Mouse (Mus musculus): ENCODE results near the gene Atp6v1d.

DNA sequence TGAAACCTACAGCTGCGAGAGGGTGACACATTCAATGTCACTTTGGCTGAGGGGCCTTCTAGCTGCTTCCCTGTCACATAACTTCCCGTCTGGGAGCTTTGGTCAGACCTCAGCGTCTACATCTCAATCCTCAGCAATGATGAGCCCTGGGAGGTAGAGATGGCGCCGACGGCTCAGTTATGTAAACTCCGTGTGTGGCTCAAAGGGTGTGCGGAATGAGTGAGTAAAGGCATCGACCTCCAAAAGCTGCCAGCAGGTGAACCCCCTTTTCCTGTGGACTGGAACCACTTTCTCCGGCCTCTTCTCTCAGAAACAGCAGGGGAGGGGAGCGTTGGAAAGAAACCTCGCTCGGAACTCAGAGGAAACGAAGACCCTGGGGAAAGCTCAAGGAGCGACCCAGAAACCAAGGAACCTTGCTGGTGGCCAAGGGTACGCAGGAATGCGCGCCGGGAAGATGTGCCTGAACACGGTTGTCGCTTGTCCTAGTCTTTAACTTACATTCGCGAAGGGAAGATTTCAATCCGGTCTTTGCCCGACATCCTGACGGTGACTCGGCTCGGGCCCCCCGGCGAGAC lies 430 bp downstream of the Atp6v1d start:
- TF ChIP-seq EP300 (optimal IDR thresholded peaks at IDR 0.05) (no peak), CTCF (IDR thresholded peaks at IDR 0.05; ENCODE audit: low read depth) (no peak; the same call in 1 of the 2 replicates)
